Mouse (Mus musculus): ENCODE data around the gene Neurog3.

GRCm38 (mm10) chr10:62145957-62146356, 13.1 kb downstream of the Neurog3 start:
- no peak for TF ChIP-seq EP300 (IDR thresholded peaks at IDR 0.05; ENCODE audit: low read depth)
- no peak for TF ChIP-seq CTCF (IDR thresholded peaks at IDR 0.05; ENCODE audit: low read depth)
